17 mouse cellular contexts compared by ENCODE assay signal in the genomic region with DNA sequence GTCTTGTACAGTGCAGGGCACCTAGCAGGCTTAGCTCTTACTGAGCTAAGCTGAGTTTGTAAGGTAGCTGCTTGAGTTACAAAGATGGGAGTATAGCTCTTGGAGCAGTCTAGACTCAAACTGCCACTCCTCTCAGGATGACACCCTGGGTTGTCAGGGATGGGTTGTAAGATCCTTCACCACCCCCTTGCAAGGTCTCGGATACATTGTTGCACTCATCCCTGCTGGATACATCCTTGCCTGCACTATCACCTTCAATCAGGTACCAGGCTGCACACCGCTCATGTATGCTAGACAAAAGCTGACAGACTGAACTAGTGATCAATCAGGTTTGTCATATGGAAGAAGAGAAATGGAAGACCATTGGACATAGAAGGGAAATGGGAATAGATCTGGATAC.
"Had no signal": no experiment of that assay in that cellular context is flagged by ENCODE, and none has a peak within 500 bp of the region (broad histone marks: within the 10 kb centered on the region; RNA-seq: fewer than 3 reads in every experiment).

No protein-coding gene starts in this region.

- H3K27ac ChIP-seq: liver, embryonic 15.5 days; lung, embryonic 15.5 days; macrophage; neural tube, embryonic 12.5 days; stomach, embryonic 15.5 days; stomach, postnatal 0 days had no signal

- H3K27me3 ChIP-seq: liver, embryonic 15.5 days; lung, embryonic 15.5 days; megakaryocyte, embryonic 14.5 days; neural tube, embryonic 12.5 days; stomach, embryonic 15.5 days had no signal

- H3K36me3 ChIP-seq: liver, embryonic 15.5 days; lung, embryonic 15.5 days; neural tube, embryonic 12.5 days; stomach, embryonic 15.5 days had no signal

- H3K9me3 ChIP-seq: liver, embryonic 15.5 days; lung, embryonic 15.5 days; neural tube, embryonic 12.5 days; stomach, embryonic 15.5 days had no signal

- H3K4me1 ChIP-seq: liver, embryonic 15.5 days; lung, embryonic 15.5 days; megakaryocyte, embryonic 14.5 days; stomach, embryonic 15.5 days had no signal

- H3K4me3 ChIP-seq: liver, embryonic 15.5 days; lung, embryonic 15.5 days; megakaryocyte, embryonic 14.5 days; neural tube, embryonic 12.5 days; stomach, embryonic 15.5 days had no signal

- ATAC-seq: liver, postnatal 0 days; lung, postnatal 0 days had no signal

- H3K9ac ChIP-seq: liver, embryonic 15.5 days; liver, postnatal 0 days; lung, embryonic 15.5 days; neural tube, embryonic 12.5 days; stomach, embryonic 15.5 days had no signal

- DNase-seq: liver, postnatal 0 days; lung, adult 2 months; lung, postnatal 14 days; lung, postnatal 36 days; midbrain, embryonic 14.5 days; right cerebral cortex, postnatal 14 days; thymus, adult 2 months; thymus, postnatal 25 days; thymus, postnatal 4 days had no signal

- H3K4me2 ChIP-seq: liver, embryonic 15.5 days; lung, embryonic 15.5 days; neural tube, embryonic 12.5 days; stomach, embryonic 15.5 days had no signal
